Mouse (Mus musculus): ENCODE results near the gene Gm10392. TPM values are rescaled to one million over a fixed set of nuclear protein-coding genes. Genes with fewer than 3 reads are reported as not detected.

The Gm10392 gene
- polyA plus RNA-seq, 1 experiment: 0.08 TPM

DNA sequence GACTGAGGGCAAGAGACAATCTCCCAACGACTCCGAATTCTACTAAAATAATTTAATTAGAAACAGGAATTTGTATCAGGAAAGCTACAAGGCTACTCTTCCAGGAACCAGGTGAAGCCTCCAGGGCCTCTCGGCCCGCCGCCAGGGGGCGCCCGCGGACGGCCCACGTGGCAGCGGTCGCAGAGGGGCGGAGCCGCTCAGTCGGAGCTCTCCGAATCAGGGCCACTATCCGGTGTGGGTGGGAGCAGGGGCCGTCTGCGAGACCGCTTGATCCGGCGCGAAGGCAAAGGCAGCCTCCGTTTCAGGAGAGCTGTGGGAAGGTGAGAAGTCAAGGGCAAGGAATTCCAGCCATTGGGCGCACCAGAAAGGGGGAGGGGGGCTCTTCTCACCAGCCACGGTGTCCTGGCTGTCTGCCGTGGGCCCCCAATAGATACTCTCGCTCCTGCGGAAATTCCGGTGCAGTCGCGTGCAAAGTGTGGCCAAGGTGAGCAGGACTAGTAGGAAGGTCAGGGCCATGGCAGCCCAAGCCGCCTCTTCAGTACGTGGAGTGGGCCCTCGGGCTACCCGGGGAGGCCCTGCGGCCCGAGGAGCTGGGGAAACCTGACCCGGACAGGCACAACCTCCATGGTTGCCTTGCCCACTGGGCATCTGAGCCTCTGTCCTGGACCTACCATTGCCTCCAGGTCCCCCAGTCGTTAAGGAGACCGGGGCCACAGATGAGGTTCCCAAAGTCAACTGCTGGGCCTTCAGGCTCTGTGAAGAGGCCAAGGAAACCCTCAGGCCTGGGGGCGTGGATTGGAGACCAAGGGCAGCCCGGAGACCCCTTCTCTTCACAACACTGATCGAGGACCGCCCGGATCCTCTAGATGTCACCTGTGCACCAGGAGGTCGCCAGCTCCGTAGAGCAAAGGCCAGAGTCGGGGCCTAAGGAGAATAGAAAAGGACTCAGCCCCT lies 10.7 kb downstream of the Gm10392 start:
- Histone ChIP-seq H3K4me1 (peaks cover 38% of the 10 kb centered on the region), H3K4me3 (replicated peaks) (peak overlapping the region; percentile 90), H3K36me3 (replicated peaks; ENCODE audit: low read length) (peaks cover 69% of the 10 kb centered on the region), H3K9me3 (no peaks in the 10 kb centered on the region), H3K27me3 (replicated peaks) (peaks cover 2% of the 10 kb centered on the region)
- TF ChIP-seq GATA1 (IDR thresholded peaks at IDR 0.05; ENCODE audit: borderline replicate concordance, low read length) (no peak), FLI1 (IDR thresholded peaks at IDR 0.05; ENCODE audit: low read length) (no peak)

DNA sequence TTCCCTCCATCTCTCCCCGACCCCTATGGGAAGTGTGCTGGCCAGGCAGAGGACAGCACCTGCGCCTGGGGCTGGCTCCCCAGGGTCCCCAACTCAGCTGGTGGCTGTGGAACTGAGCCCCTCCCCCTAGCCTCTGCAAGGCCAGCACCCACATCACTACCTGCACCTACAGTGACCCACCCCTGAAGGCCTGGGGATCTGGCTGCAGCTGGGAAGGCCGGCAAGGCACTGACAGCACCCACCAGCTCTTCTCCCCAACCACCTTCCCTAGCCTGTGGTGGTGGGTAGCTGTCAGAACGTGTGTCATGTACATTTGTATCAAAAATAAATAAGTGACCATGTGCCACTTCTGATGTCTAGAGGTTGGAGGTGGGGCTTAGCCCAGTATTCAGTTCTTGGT lies 11.6 kb downstream of the Gm10392 start:
- Histone ChIP-seq H3K9me3 (no peaks in the 10 kb centered on the region), H3K4me3 (replicated peaks) (no peak overlapping the region), H3K27me3 (replicated peaks) (peaks cover 1% of the 10 kb centered on the region), H3K4me1 (peaks cover 41% of the 10 kb centered on the region), H3K36me3 (replicated peaks; ENCODE audit: low read length) (peaks cover 78% of the 10 kb centered on the region)
- no peak for TF ChIP-seq FLI1 (IDR thresholded peaks at IDR 0.05; ENCODE audit: low read length)
- TF ChIP-seq GATA1 (IDR thresholded peaks at IDR 0.05; ENCODE audit: borderline replicate concordance, low read length): no peak

DNA sequence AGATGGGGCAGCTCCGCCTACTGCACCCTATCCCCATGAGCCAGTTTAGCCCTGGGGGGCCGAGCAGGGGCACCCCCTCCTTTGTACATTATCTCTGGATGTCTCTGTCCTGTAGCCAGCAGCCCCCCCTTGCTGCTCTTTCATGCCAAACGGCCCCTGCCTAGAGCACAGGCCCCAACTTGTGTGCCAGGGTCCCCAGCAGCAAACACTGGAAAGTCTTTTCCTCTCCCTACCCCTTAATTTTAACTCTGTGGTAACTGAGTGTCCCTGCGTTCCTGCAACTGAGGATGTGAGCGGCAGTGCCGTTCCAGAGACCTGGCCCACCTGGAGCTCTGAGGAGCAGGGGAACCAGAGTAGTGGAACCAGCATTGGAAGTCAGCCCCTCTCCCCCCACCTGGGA lies 12.1 kb downstream of the Gm10392 start:
- H3K36me3 ChIP-seq (replicated peaks; ENCODE audit: low read length): peaks cover 83% of the 10 kb centered on the region
- TF ChIP-seq FLI1 (IDR thresholded peaks at IDR 0.05; ENCODE audit: low read length): no peak
- TF ChIP-seq GATA1 (IDR thresholded peaks at IDR 0.05; ENCODE audit: borderline replicate concordance, low read length): no peak
- no peaks in the 10 kb centered on the region for H3K9me3 ChIP-seq
- peaks cover 39% of the 10 kb centered on the region for H3K4me1 ChIP-seq
- no peaks in the 10 kb centered on the region for H3K27me3 ChIP-seq (replicated peaks)
- H3K4me3 ChIP-seq (replicated peaks): no peak overlapping the region

GRCm38 (mm10) chr11:77506273-77506672 lies 12.7 kb downstream of the Gm10392 start:
- Histone ChIP-seq H3K4me3 (replicated peaks) (no peak overlapping the region), H3K36me3 (replicated peaks; ENCODE audit: low read length) (peaks cover 88% of the 10 kb centered on the region), H3K27me3 (replicated peaks) (no peaks in the 10 kb centered on the region), H3K9me3 (no peaks in the 10 kb centered on the region), H3K4me1 (peaks cover 39% of the 10 kb centered on the region)
- TF ChIP-seq FLI1 (IDR thresholded peaks at IDR 0.05; ENCODE audit: low read length) (no peak), GATA1 (IDR thresholded peaks at IDR 0.05; ENCODE audit: borderline replicate concordance, low read length) (no peak)

GRCm38 (mm10) chr11:77505291-77505980 lies 13.6 kb downstream of the Gm10392 start:
- H3K4me3 ChIP-seq (replicated peaks): no peak overlapping the region
- no peak for TF ChIP-seq FLI1 (IDR thresholded peaks at IDR 0.05; ENCODE audit: low read length)
- no peak for TF ChIP-seq GATA1 (IDR thresholded peaks at IDR 0.05; ENCODE audit: borderline replicate concordance, low read length)
- H3K4me1 ChIP-seq: peaks cover 44% of the 10 kb centered on the region
- H3K27me3 ChIP-seq (replicated peaks): no peaks in the 10 kb centered on the region
- peaks cover 93% of the 10 kb centered on the region for H3K36me3 ChIP-seq (replicated peaks; ENCODE audit: low read length)
- H3K9me3 ChIP-seq: no peaks in the 10 kb centered on the region

- H3K36me3 ChIP-seq (replicated peaks; ENCODE audit: low read length): peaks cover 94% of the 10 kb centered on the region
- H3K4me3 ChIP-seq (replicated peaks): no peak overlapping the region
- TF ChIP-seq FLI1 (IDR thresholded peaks at IDR 0.05; ENCODE audit: low read length): no peak
- TF ChIP-seq GATA1 (IDR thresholded peaks at IDR 0.05; ENCODE audit: borderline replicate concordance, low read length): no peak
Observed at GRCm38 (mm10) chr11:77504377-77504776, 14.6 kb downstream of the Gm10392 start.

GRCm38 (mm10) chr11:77503511-77503910 lies 15.5 kb downstream of the Gm10392 start:
- H3K9me3 ChIP-seq: no peaks in the 10 kb centered on the region
- no peaks in the 10 kb centered on the region for H3K27me3 ChIP-seq (replicated peaks)
- H3K4me3 ChIP-seq (replicated peaks): no peak overlapping the region
- TF ChIP-seq GATA1 (IDR thresholded peaks at IDR 0.05; ENCODE audit: borderline replicate concordance, low read length) (no peak), FLI1 (IDR thresholded peaks at IDR 0.05; ENCODE audit: low read length) (no peak)
- peaks cover 57% of the 10 kb centered on the region for H3K4me1 ChIP-seq
- peaks cover 95% of the 10 kb centered on the region for H3K36me3 ChIP-seq (replicated peaks; ENCODE audit: low read length)

More at GRCm38 (mm10) chr11:77504377-77504776, 14.6 kb downstream of the Gm10392 start:
- Histone ChIP-seq H3K9me3 (no peaks in the 10 kb centered on the region), H3K27me3 (replicated peaks) (no peaks in the 10 kb centered on the region), H3K4me1 (peaks cover 55% of the 10 kb centered on the region)

DNA sequence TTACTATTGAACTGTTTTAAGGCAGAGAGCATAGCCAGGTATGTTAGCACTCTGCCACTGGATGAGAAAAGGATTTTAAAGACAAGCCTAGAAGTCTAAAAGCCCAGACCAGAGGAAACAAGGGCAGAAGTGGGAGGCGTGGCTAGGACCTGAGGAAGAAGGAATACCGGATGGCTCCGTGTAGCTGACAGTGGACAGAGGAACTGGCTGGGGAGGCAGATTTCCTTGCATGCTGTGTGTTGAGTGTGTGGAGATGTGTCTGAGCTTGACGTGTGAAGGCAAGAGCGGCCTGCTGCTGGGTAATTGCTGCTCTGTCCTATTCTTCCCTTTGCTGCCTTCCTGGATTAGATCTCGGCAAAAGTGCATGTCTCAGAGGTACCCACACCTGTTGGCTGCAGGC lies 16.5 kb downstream of the Gm10392 start:
- Histone ChIP-seq H3K9me3 (no peaks in the 10 kb centered on the region), H3K27me3 (replicated peaks) (no peaks in the 10 kb centered on the region), H3K4me1 (peaks cover 57% of the 10 kb centered on the region), H3K36me3 (replicated peaks; ENCODE audit: low read length) (peaks cover 95% of the 10 kb centered on the region), H3K4me3 (replicated peaks) (no peak overlapping the region)
- no peak for TF ChIP-seq FLI1 (IDR thresholded peaks at IDR 0.05; ENCODE audit: low read length)
- TF ChIP-seq GATA1 (IDR thresholded peaks at IDR 0.05; ENCODE audit: borderline replicate concordance, low read length): no peak

DNA sequence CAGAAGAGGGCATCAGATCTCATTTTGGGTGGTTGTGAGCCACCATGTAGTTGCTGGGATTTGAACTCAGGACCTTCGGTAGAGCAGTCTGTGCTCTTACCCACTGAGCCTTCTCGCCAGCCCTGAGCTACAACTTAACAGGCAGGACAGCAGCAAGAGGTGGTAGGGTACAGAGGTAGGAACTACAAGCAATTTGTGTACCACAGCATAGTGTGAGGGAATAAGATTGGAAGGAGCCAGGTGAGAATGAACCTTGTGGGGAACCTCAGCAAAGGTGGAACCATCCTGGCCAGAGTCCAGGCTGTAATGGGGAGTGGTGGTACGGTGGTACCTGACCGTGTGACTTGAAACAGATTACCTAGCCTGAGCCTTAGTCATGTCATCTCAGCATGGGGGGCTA lies 17.0 kb downstream of the Gm10392 start:
- Histone ChIP-seq H3K36me3 (replicated peaks; ENCODE audit: low read length) (peaks cover 93% of the 10 kb centered on the region), H3K4me1 (peaks cover 58% of the 10 kb centered on the region), H3K4me3 (replicated peaks) (no peak overlapping the region), H3K27me3 (replicated peaks) (no peaks in the 10 kb centered on the region), H3K9me3 (no peaks in the 10 kb centered on the region)
- no peak for TF ChIP-seq GATA1 (IDR thresholded peaks at IDR 0.05; ENCODE audit: borderline replicate concordance, low read length)
- no peak for TF ChIP-seq FLI1 (IDR thresholded peaks at IDR 0.05; ENCODE audit: low read length)

GRCm38 (mm10) chr11:77501392-77501791 lies 17.6 kb downstream of the Gm10392 start:
- H3K36me3 ChIP-seq (replicated peaks; ENCODE audit: low read length): peaks cover 90% of the 10 kb centered on the region
- TF ChIP-seq GATA1 (IDR thresholded peaks at IDR 0.05; ENCODE audit: borderline replicate concordance, low read length): no peak
- H3K9me3 ChIP-seq: no peaks in the 10 kb centered on the region
- H3K4me1 ChIP-seq: peaks cover 62% of the 10 kb centered on the region
- no peak overlapping the region for H3K4me3 ChIP-seq (replicated peaks)
- no peaks in the 10 kb centered on the region for H3K27me3 ChIP-seq (replicated peaks)
